Mouse (Mus musculus): ENCODE results near the gene Lpin2. TPM values are rescaled to one million over a fixed set of nuclear protein-coding genes. Genes with fewer than 3 reads are reported as not detected.

Lpin2 gene
- polyA plus RNA-seq, 1 experiment from 2014 or later = 53.5 TPM

DNA sequence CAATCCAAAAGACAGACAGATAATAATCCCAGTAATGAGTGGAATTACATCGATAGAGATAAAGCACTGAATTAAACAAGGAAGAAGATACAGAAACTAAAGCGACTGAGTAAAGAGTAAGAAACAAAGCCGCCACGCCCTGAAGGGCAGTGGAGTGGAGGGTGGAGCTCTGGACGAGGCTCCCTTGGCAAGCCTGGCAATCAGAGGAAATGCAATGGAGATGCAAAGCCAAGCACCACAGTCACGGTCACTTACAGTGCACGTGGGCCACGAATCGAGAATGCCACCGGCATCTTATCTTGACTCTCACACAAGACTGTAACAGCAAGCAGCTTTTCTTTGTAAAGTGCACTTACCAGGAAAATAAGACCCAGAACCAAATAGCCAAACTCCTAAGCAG is 94.4 kb downstream of the Lpin2 start:
- 90% methylated on average over 10 of the region's 10 CpGs for WGBS
- no peaks in the 10 kb centered on the region for H3K9me3 ChIP-seq (ENCODE audit: control insufficient read depth, low read length)
- H3K4me2 ChIP-seq (ENCODE audit: low read depth, low read length, severe bottlenecking) = no peak overlapping the region
- DNase-seq (ENCODE audit: low spot score) (no peak), ATAC-seq (replicated peaks; ENCODE audit: low FRiP score) (no peak)
- no peaks in the 10 kb centered on the region for H3K36me3 ChIP-seq (ENCODE audit: control insufficient read depth, insufficient read depth, low read length)
- no peaks in the 10 kb centered on the region for H3K4me1 ChIP-seq (replicated peaks; ENCODE audit: control insufficient read depth, insufficient read depth, low read length)
- no peak overlapping the region for H3K27ac ChIP-seq (ENCODE audit: low read depth, low read length)
- no peak overlapping the region for H3K9ac ChIP-seq (ENCODE audit: low read length)
- H3K27me3 ChIP-seq (ENCODE audit: control insufficient read depth, insufficient read depth, low read length) = no peaks in the 10 kb centered on the region
- no peak overlapping the region for H3K4me3 ChIP-seq (ENCODE audit: low read depth, low read length)

DNA sequence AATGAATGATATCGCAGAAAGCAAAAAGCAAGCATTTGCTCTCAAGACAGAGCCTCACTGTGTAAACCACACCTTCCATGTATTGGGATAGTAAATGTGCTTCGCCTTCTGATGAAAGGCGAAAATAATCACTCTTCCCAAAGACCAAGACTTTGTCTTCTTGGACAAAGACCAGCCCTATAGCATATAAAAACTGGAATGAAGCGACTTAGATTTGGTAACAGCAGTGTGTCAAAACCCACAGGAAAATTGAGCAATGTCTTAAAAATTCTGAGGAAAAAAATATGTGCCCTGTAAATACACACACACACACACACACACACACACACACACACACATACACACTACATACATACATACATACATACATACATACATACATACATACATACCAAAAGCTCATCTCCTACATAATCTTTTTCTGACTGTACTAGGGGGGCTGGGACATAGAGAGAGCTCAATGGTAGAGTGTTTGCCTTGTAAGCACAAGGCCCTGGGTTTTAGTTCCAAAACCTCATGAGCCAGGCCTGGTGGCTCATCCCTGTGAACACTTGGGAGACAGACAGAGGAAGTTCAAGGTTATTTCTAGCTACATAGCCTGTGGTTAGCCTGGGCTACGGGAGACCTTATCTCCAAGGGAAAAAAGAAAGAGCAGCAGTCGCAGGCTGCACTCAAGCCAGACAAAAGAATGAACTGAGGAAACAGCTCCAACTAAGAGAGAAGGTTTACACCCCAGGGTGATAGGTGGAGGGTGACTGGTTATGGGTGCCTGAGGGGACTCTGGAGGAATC is 95.5 kb downstream of the Lpin2 start:
- ATAC-seq (replicated peaks; ENCODE audit: low FRiP score) (no peak), DNase-seq (ENCODE audit: low spot score) (no peak)
- Histone ChIP-seq H3K27me3 (ENCODE audit: control insufficient read depth, insufficient read depth, low read length) (no peaks in the 10 kb centered on the region), H3K36me3 (ENCODE audit: control insufficient read depth, insufficient read depth, low read length) (no peaks in the 10 kb centered on the region), H3K4me1 (replicated peaks; ENCODE audit: control insufficient read depth, insufficient read depth, low read length) (no peaks in the 10 kb centered on the region), H3K27ac (ENCODE audit: low read depth, low read length) (no peak overlapping the region), H3K9me3 (ENCODE audit: control insufficient read depth, low read length) (no peaks in the 10 kb centered on the region), H3K4me2 (ENCODE audit: low read depth, low read length, severe bottlenecking) (no peak overlapping the region), H3K9ac (ENCODE audit: low read length) (no peak overlapping the region), H3K4me3 (ENCODE audit: low read depth, low read length) (no peak overlapping the region)
- WGBS = 89% methylated on average over 6 of the region's 6 CpGs

DNA sequence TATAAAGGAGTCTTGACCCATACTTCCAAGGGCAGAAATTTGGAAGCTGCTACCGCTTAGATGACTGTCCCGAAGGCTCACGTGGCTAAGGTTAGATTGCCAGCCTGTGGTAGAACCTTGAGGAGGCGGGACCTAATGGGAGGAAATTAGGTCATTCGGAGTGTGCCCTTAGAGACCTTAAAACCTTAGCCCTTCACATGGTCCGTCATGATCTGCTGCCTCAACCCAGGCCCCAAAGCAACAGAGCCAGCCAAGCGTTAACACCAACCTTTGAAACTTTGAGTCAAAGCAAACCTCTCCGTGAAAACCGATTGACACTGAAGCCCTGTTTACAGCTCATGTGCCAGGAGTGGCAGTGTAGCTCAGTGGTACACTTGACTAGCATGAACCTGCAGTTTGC is 100.4 kb downstream of the Lpin2 start:
- Histone ChIP-seq H3K27me3 (ENCODE audit: control insufficient read depth, insufficient read depth, low read length) (no peaks in the 10 kb centered on the region), H3K4me1 (replicated peaks; ENCODE audit: control insufficient read depth, insufficient read depth, low read length) (no peaks in the 10 kb centered on the region), H3K9ac (ENCODE audit: low read length) (no peak overlapping the region), H3K4me2 (ENCODE audit: low read depth, low read length, severe bottlenecking) (no peak overlapping the region), H3K27ac (ENCODE audit: low read depth, low read length) (no peak overlapping the region), H3K36me3 (ENCODE audit: control insufficient read depth, insufficient read depth, low read length) (no peaks in the 10 kb centered on the region), H3K9me3 (ENCODE audit: control insufficient read depth, low read length) (no peaks in the 10 kb centered on the region), H3K4me3 (ENCODE audit: low read depth, low read length) (no peak overlapping the region)
- WGBS = 89% methylated on average over 9 of the region's 9 CpGs
- DNase-seq (ENCODE audit: low spot score) (no peak), ATAC-seq (replicated peaks; ENCODE audit: low FRiP score) (no peak)

DNA sequence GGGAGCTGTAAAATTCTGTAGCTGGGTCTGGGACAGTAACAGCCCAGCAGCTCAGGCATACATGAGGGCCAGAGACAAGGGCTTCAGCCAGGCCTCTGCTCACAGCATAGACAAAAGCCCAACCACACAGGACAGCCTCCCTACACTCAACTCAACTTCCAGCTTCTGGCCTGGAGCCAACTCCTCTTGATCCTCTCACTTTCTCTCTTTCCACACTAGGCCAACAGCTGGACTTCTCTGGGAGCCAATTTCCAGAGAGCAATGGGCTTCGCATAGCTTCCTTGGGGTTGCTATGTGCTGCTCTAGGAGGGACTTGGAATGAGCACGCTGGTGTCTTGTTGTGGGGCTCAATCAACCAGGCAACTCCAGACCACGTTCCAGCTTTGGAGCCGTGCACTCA is 100.9 kb downstream of the Lpin2 start:
- no peaks in the 10 kb centered on the region for H3K36me3 ChIP-seq (ENCODE audit: control insufficient read depth, insufficient read depth, low read length)
- no peak overlapping the region for H3K27ac ChIP-seq (ENCODE audit: low read depth, low read length)
- no peak overlapping the region for H3K4me3 ChIP-seq (ENCODE audit: low read depth, low read length)
- H3K27me3 ChIP-seq (ENCODE audit: control insufficient read depth, insufficient read depth, low read length) = no peaks in the 10 kb centered on the region
- H3K4me1 ChIP-seq (replicated peaks; ENCODE audit: control insufficient read depth, insufficient read depth, low read length) = no peaks in the 10 kb centered on the region
- no peak for DNase-seq (ENCODE audit: low spot score)
- H3K4me2 ChIP-seq (ENCODE audit: low read depth, low read length, severe bottlenecking) = no peak overlapping the region
- 90% methylated on average over 4 of the region's 4 CpGs for WGBS
- ATAC-seq (replicated peaks; ENCODE audit: low FRiP score) = no peak
- H3K9ac ChIP-seq (ENCODE audit: low read length) = no peak overlapping the region
- no peaks in the 10 kb centered on the region for H3K9me3 ChIP-seq (ENCODE audit: control insufficient read depth, low read length)

DNA sequence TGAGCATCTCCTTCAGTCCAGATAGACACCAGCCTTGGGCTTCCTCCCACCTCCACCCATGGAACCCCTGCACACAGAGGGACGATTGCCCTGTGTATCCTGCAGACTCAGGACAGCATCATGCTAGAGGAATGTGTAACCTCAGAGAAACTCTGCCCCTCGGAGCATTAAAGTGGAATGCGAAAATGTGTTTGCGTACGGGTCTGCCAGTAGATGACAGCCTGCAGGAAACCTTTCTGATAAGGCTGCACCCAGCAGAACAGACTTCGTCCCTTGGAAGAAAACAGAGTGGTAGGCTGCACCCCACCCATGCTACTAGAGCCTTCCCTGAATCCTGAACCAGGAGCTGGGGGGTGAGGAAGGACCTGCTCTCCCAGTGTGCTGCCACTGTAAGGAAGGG is 102.5 kb downstream of the Lpin2 start:
- H3K36me3 ChIP-seq (ENCODE audit: control insufficient read depth, insufficient read depth, low read length) = no peaks in the 10 kb centered on the region
- ATAC-seq (replicated peaks; ENCODE audit: low FRiP score) (no peak), DNase-seq (ENCODE audit: low spot score) (no peak)
- no peak overlapping the region for H3K27ac ChIP-seq (ENCODE audit: low read depth, low read length)
- H3K4me3 ChIP-seq (ENCODE audit: low read depth, low read length) = no peak overlapping the region
- 83% methylated on average over 6 of the region's 6 CpGs for WGBS
- H3K27me3 ChIP-seq (ENCODE audit: control insufficient read depth, insufficient read depth, low read length) = no peaks in the 10 kb centered on the region
- H3K4me2 ChIP-seq (ENCODE audit: low read depth, low read length, severe bottlenecking) = no peak overlapping the region
- no peaks in the 10 kb centered on the region for H3K9me3 ChIP-seq (ENCODE audit: control insufficient read depth, low read length)
- H3K9ac ChIP-seq (ENCODE audit: low read length) = no peak overlapping the region
- H3K4me1 ChIP-seq (replicated peaks; ENCODE audit: control insufficient read depth, insufficient read depth, low read length) = no peaks in the 10 kb centered on the region

DNA sequence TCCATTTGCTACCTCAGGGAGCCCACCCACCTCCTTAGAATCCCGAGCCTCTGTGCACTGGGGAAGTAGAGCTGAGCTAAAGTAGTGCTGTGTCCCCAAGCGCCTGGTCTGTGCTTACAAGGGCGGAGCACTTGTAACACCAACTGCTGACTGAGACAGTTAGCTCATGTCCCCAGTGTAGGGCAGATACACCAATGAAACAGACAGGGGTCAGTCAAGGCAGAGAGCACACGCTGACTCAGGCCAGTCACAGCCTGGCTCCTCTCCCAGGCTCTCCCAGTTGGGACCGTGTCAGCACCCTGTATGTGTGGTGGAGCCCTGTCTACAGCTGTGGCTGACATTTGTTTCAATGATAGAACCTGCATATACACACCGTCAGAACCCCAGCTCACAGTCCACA is 103.6 kb downstream of the Lpin2 start:
- WGBS = 83% methylated on average over 6 of the region's 6 CpGs
- Histone ChIP-seq H3K9me3 (ENCODE audit: control insufficient read depth, low read length) (no peaks in the 10 kb centered on the region), H3K4me1 (replicated peaks; ENCODE audit: control insufficient read depth, insufficient read depth, low read length) (no peaks in the 10 kb centered on the region), H3K27me3 (ENCODE audit: control insufficient read depth, insufficient read depth, low read length) (no peaks in the 10 kb centered on the region), H3K9ac (ENCODE audit: low read length) (no peak overlapping the region), H3K27ac (ENCODE audit: low read depth, low read length) (no peak overlapping the region), H3K4me3 (ENCODE audit: low read depth, low read length) (no peak overlapping the region), H3K36me3 (ENCODE audit: control insufficient read depth, insufficient read depth, low read length) (no peaks in the 10 kb centered on the region), H3K4me2 (ENCODE audit: low read depth, low read length, severe bottlenecking) (no peak overlapping the region)
- DNase-seq (ENCODE audit: low spot score) = no peak
- no peak for ATAC-seq (replicated peaks; ENCODE audit: low FRiP score)

DNA sequence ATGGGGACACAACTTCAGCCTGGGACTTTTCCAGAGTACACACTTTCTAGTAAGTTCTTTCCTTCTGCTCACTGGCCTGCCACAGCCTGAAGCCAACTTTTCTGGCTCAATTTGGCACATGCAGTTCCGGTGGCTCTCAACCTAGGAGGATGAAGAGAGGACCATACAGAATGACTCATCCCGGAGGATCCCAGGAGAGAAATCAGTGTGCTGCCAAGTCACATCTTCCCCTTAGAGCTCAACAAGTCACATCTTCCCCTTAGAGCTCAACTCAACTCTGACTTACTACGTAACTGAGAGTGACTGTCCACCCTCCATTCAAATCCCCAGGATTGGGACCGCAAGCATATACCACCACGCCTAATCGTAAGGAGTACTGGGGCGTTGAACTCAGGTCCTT is 105.2 kb downstream of the Lpin2 start:
- Histone ChIP-seq H3K9me3 (ENCODE audit: control insufficient read depth, low read length) (no peaks in the 10 kb centered on the region), H3K4me2 (ENCODE audit: low read depth, low read length, severe bottlenecking) (no peak overlapping the region), H3K4me1 (replicated peaks; ENCODE audit: control insufficient read depth, insufficient read depth, low read length) (no peaks in the 10 kb centered on the region), H3K27me3 (ENCODE audit: control insufficient read depth, insufficient read depth, low read length) (no peaks in the 10 kb centered on the region), H3K4me3 (ENCODE audit: low read depth, low read length) (no peak overlapping the region), H3K27ac (ENCODE audit: low read depth, low read length) (no peak overlapping the region), H3K9ac (ENCODE audit: low read length) (no peak overlapping the region), H3K36me3 (ENCODE audit: control insufficient read depth, insufficient read depth, low read length) (no peaks in the 10 kb centered on the region)
- WGBS = 97% methylated on average over 7 of the region's 7 CpGs
- ATAC-seq (replicated peaks; ENCODE audit: low FRiP score) (no peak), DNase-seq (ENCODE audit: low spot score) (no peak)

DNA sequence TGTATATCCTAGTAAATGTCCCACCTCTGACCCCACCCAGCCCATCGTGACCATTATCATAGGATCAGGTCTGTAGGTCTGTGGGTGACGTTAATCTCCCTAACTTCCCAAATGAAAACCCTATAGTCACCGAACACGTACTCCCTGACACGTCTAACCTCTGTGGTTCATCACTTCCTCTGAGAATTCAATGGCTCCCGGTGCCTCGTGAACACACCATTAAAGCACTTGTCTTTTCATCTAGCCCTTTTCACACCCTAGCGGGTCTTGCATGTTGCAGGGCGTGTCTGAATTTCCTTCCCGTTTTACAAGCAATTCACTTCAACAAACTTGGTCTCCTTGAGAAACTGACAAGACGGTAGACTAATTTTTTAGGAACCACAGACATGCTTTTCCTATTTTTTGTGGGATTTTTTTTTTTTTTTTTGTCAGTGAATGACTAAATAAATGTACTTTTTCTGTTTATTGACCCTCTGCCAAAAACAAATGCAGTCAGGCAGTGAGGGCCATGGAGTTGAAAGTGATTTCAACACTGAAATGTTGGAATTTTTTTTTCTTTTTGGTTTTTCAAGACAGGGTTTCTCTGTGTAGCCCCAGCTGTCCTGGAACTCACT is 105.9 kb downstream of the Lpin2 start:
- H3K9me3 ChIP-seq (ENCODE audit: control insufficient read depth, low read length) = no peaks in the 10 kb centered on the region
- no peak overlapping the region for H3K27ac ChIP-seq (ENCODE audit: low read depth, low read length)
- no peaks in the 10 kb centered on the region for H3K27me3 ChIP-seq (ENCODE audit: control insufficient read depth, insufficient read depth, low read length)
- no peaks in the 10 kb centered on the region for H3K36me3 ChIP-seq (ENCODE audit: control insufficient read depth, insufficient read depth, low read length)
- H3K4me3 ChIP-seq (ENCODE audit: low read depth, low read length) = no peak overlapping the region
- no peak overlapping the region for H3K9ac ChIP-seq (ENCODE audit: low read length)
- ATAC-seq (replicated peaks; ENCODE audit: low FRiP score) = no peak
- no peak for DNase-seq (ENCODE audit: low spot score)
- WGBS = 95% methylated on average over 11 of the region's 11 CpGs
- H3K4me1 ChIP-seq (replicated peaks; ENCODE audit: control insufficient read depth, insufficient read depth, low read length) = no peaks in the 10 kb centered on the region
- no peak overlapping the region for H3K4me2 ChIP-seq (ENCODE audit: low read depth, low read length, severe bottlenecking)
